Mouse (Mus musculus) skeletal muscle tissue, postnatal 0 days (tissue): ENCODE results near the gene Ppp1r35. TPM values are rescaled to one million over a fixed set of nuclear protein-coding genes. Genes with fewer than 3 reads are reported as not detected.

Experiments used
- polyA plus RNA-seq: library from polyadenylated mRNA; unstranded; fragments of >200 nt; fragmentation: Nextera tagmentation; extraction: Ambion mirVana; gene quantifications from 2 replicates; pipeline ENCODE4 v1.2.1, GENCODE M21; 2015

Gene Ppp1r35
- polyA plus RNA-seq = 13.6 and 19.4 TPM in 2 replicates

DNA sequence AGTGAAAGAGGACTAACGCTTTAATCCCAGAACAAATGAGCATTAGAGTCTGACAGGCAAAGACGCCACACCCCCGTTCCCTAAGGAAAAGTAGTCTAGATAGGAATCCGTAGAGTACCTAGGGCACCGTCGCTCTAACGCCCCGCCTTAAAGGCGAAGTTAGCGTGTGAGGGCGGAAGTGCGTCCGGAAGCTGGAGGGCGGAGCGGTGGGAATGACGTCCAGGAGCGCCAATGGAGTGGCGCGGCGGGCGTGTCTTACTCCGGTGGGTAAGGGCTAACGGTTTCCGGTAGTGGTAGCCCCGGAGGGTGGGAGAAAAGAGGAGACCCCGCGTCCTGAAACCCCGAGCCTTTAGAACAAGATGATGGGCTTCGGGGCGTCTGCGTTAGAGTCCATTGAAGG lies at the start of gene Ppp1r35:
Gene Ppp1r35, plus strand, starts transcription at position 215 of the 400 bp plus-strand sequence.

DNA sequence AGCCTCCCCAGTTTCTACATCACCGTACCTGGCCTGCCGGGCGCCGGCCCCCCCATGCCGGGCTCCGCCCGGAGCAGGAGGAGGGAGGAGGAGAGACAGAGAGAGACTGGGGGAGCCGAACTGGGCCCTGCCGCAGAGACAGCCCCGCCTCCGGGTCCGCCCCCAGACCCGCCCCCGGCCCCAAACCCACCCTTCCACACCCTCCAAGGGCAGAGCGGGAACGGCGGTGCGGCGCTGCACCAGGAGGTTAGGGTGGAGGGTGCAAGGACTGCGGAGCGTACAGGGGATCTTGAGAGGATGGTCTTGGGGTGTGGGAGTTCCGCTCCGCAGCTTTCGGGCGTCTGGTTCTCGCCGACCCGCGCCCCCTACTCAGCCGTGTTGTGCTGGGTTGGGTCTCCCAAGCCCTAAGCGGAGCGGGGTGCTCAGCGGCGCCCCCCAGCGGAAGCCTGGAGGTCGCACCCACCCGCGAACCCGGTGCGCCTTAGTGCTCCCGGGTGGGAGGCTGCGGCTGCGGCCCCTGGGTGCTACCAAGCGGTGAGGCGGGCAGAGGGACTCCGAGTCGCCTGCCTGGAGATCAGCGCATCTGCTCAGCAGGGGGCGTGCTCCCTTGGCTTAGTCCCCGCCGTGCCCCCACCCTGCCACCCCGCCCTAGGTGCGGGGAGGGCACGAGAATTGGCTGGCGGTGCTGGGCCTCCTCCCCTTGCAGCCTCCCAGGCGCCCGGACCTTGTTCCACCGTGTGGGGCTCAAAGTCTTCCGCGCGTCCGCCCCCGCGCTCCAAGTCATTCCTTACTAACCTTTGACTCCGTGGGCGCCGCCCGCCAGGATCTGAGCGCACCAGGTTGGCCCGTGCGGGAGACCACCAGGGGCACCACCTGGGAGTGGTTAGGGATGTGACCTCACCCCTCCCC lies 37.4 kb upstream of the Ppp1r35 start, which contains the start of gene Nyap1:
Gene Nyap1, minus strand, starts transcription at position 585 of the 909 bp plus-strand sequence.

DNA sequence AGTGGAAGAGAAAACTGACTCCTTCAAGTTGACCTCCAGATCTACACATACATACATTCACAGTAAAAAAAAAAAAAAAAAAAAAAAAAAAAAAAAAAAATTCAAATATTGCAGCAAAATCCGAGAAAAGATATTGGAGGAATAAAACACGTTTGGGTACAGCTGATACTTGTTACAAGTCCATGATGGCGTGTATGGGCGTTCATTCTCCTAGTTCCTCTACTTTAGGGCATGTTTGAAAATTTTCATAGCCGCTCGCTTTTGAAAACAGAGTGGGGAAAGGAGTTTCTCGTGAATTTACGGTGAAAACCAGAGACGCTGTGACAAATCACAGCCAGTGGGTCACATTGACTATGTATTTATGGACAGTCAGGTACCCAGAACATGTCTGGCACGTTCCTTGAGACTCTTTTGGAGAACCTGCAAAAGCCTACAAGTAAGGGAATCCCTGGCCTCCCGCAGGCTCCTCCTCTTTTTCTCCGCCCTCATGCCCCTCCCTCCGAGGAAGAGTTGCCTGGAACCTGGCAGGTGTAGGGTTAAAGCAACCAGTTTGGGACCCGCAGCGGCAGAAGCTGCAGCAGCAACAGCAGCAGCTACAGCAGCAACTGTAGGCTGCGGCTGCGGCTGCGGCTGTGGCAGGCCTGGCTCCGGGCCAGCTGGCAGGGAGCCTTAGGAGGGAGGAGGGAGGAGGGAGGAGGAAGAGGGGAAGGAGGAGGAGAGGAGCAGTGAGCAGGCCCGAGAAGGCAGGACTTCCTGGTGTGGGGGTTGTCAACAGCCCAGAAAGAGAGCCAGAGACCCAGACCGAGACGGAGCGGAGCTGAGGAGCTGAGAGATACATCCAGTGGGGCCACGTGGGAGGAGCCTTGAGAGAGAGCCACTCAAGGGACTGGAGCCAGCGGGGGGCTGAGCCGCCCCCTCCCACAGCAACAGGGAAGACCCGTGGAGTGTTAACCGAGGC lies 33.2 kb upstream of the Ppp1r35 start, which contains the start of gene Tsc22d4:
Gene Tsc22d4, plus strand, starts transcription at position 517 of the 958 bp plus-strand sequence.

DNA sequence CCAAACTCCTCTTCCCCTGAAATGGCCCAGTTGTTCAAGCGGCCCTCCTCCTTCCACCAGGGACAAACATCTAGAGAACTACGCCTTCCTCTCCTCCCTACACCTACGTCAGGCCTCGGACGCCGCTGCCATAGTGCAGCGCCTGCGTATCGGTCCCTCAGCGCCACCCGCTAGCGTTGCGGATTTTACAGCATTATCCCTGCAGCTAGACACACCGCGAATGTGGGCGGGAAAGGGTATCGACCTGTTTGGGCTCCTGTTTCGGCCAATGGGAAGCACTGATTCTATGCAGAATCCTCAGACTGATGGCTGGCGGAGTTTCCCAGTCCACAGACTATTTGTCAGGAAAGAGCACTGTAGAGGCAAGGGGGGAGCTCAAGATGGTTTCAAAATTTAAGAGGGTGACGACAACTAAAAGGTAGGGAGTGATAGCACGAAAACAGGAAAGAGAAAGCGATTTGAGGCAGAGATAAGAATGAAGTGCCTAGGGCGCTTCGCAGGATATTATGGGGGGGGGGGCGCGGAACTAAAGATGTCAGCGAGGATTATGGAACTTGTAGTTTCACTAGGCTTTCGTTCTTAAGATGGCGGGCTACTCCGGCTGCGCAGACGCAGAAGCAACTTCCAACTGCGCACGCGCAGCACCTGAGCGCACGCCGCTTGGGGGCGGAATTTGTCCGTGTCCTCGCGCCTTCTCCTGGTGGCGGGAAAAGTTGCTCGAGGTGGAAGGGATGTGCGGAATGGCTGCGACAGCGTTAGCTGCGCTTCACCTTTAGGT lies 8.7 kb downstream of the Ppp1r35 start, which contains the start of the genes Mepce and Zcwpw1:
Gene Mepce, minus strand, starts transcription at position 505 of the 778 bp plus-strand sequence.
Gene Zcwpw1, plus strand, starts transcription at position 648 of the 778 bp plus-strand sequence.

Other genes with a start within 250 kb of the Ppp1r35 start
- gene Epo, start 245.6 kb upstream of the Ppp1r35 start, polyA plus RNA-seq = not detected in 2 replicates
- gene Gnb2, start 245.3 kb upstream of the Ppp1r35 start, polyA plus RNA-seq = 242 and 289 TPM in 2 replicates
- not detected in 2 replicates for gene Actl6b, start 225.3 kb upstream of the Ppp1r35 start, polyA plus RNA-seq
- 0.33 and 0.40 TPM in 2 replicates for gene Tfr2, start 209.0 kb upstream of the Ppp1r35 start, polyA plus RNA-seq
- 22.7 and 27.7 TPM in 2 replicates for gene Mospd3, start 177.8 kb upstream of the Ppp1r35 start, polyA plus RNA-seq
- gene Pcolce, start 165.1 kb upstream of the Ppp1r35 start, polyA plus RNA-seq = 237 and 321 TPM in 2 replicates
- 0.21 and 0.44 TPM in 2 replicates for gene Fbxo24, start 149.8 kb upstream of the Ppp1r35 start, polyA plus RNA-seq
- gene Lrch4, start 149.7 kb upstream of the Ppp1r35 start, polyA plus RNA-seq = 17.9 and 19.9 TPM in 2 replicates
- gene Gm20605, start 149.7 kb upstream of the Ppp1r35 start, polyA plus RNA-seq = 3.1 and 4.4 TPM in 2 replicates
- 2.5 and 3.3 TPM in 2 replicates for gene Sap25, start 137.5 kb upstream of the Ppp1r35 start, polyA plus RNA-seq
- 0.81 and 3.8 TPM in 2 replicates for gene Irs3, start 133.1 kb upstream of the Ppp1r35 start, polyA plus RNA-seq
- gene Agfg2, start 94.1 kb upstream of the Ppp1r35 start, polyA plus RNA-seq = 4.1 and 7.5 TPM in 2 replicates
- gene Nyap1, start 37.2 kb upstream of the Ppp1r35 start, polyA plus RNA-seq = 0.17 and 0.22 TPM in 2 replicates
- gene Tsc22d4, start 33.1 kb upstream of the Ppp1r35 start, polyA plus RNA-seq = 150 and 163 TPM in 2 replicates
- 5.2 and 7.2 TPM in 2 replicates for gene Mepce, start 8.8 kb downstream of the Ppp1r35 start, polyA plus RNA-seq
- gene Zcwpw1, start 8.9 kb downstream of the Ppp1r35 start, polyA plus RNA-seq = 6.5 and 7.4 TPM in 2 replicates
- 2.2 and 3.2 TPM in 2 replicates for gene Pilra, start 57.4 kb downstream of the Ppp1r35 start, polyA plus RNA-seq
- 0.94 and 1.7 TPM in 2 replicates for gene Pilrb1, start 79.3 kb downstream of the Ppp1r35 start, polyA plus RNA-seq
- gene Pilrb2, start 93.0 kb downstream of the Ppp1r35 start, polyA plus RNA-seq = 4.2 and 4.9 TPM in 2 replicates
- 0.05 and 0.11 TPM in 2 replicates for gene Cyp3a13, start 142.8 kb downstream of the Ppp1r35 start, polyA plus RNA-seq
- 2.6 and 2.8 TPM in 2 replicates for gene Gjc3, start 184.2 kb downstream of the Ppp1r35 start, polyA plus RNA-seq
- 0.11 and 0.55 TPM in 2 replicates for gene Azgp1, start 202.7 kb downstream of the Ppp1r35 start, polyA plus RNA-seq
- gene Smok3a, start 242.4 kb downstream of the Ppp1r35 start, polyA plus RNA-seq = not detected in 2 replicates
- gene Smok3b, start 242.6 kb downstream of the Ppp1r35 start, polyA plus RNA-seq = not detected in 2 replicates